27 mouse cellular contexts compared by ENCODE assay signal in genomic region chr5:135975893-135976668, GRCm38 (mm10). TPM values are rescaled to one million over a fixed set of nuclear protein-coding genes. Genes with fewer than 3 reads are reported as not detected.
DNase-seq lines count a peak whose midpoint lies in the region; ATAC-seq and TF ChIP-seq lines count a peak whose summit lies in the region.
"Had no signal": no experiment of that assay in that cellular context is flagged by ENCODE, and none has a peak within 500 bp of the region (broad histone marks: within the 10 kb centered on the region; RNA-seq: fewer than 3 reads in every experiment).

No protein-coding gene starts in this region.

- ATAC-seq in liver, embryonic 14.5 days (ENCODE audit: insufficient read depth), result peak; percentile 52; the same call in 1 of the 2 replicates
- no peak for ATAC-seq in kidney, embryonic 14.5 days (ENCODE audit: low FRiP score, low TSS enrichment)
- ATAC-seq in cerebellum, adult (ENCODE audit: insufficient number of reproducible peaks, low FRiP score, low TSS enrichment), result no peak
- ATAC-seq: forebrain, embryonic 14.5 days; inflammation-experienced regulatory T-cells, adult 6 months had no signal

- 79% methylated on average over 8 of the region's 8 CpGs for WGBS in liver, embryonic 14.5 days (ENCODE audit: insufficient replicate concordance)
- WGBS in kidney, embryonic 14.5 days, result 96% methylated on average over 8 of the region's 8 CpGs

- H3K4me2 ChIP-seq in liver, embryonic 14.5 days (ENCODE audit: low read depth), result no peak overlapping the region
- H3K4me2 ChIP-seq in kidney, embryonic 14.5 days (replicated peaks; ENCODE audit: low read depth, low read length), result no peak overlapping the region
- H3K4me2 ChIP-seq: hindbrain, embryonic 12.5 days had no signal

- DNase-seq in adrenal gland, adult 2 months, result peak; percentile 69
- DNase-seq in adrenal gland, postnatal 25 days, result no peak
- DNase-seq in 416B (ENCODE audit: low read depth) (peak; percentile 54), R1 (ENCODE audit: low read depth, low spot score) (peak; percentile 72)
- DNase-seq in liver, embryonic 14.5 days (ENCODE audit: low read depth in 3 of 3, low spot score in 3 of 3), result peak in 2 of 3 experiments; percentile 50 to 54
- no peak for DNase-seq in layer of hippocampus, adult 8-10 months (ENCODE audit: low spot score in 2 of 2)
- DNase-seq: cerebellum, adult 8-10 months; gastrocnemius, postnatal 14 days; heart, postnatal 10 days; kidney, adult 2 months; kidney, postnatal 36 days; right cerebral cortex, postnatal 25 days; thymus, postnatal 4 days had no signal

- H3K36me3 ChIP-seq in liver, embryonic 14.5 days (replicated peaks; ENCODE audit: control insufficient read depth, insufficient read depth, low read depth), result no peaks in the 10 kb centered on the region
- no peaks in the 10 kb centered on the region for H3K36me3 ChIP-seq in kidney, embryonic 14.5 days (ENCODE audit: control insufficient read depth, insufficient read depth, low read length)
- H3K36me3 ChIP-seq: embryonic facial prominence, embryonic 10.5 days; heart, embryonic 10.5 days; hindbrain, embryonic 12.5 days; midbrain, embryonic 10.5 days had no signal

- no peak for TF ChIP-seq CTCF in liver, embryonic 14.5 days (IDR thresholded peaks at IDR 0.05; ENCODE audit: low read depth)

- no peaks in the 10 kb centered on the region for H3K9me3 ChIP-seq in liver, embryonic 14.5 days (ENCODE audit: control insufficient read depth, low read length)
- no peaks in the 10 kb centered on the region for H3K9me3 ChIP-seq in kidney, embryonic 14.5 days (ENCODE audit: control insufficient read depth, low read length)
- H3K9me3 ChIP-seq: embryonic facial prominence, embryonic 10.5 days; heart, embryonic 10.5 days; hindbrain, embryonic 12.5 days; midbrain, embryonic 10.5 days had no signal

- peaks cover 4 to 8% of the 10 kb centered on the region in 2 experiments for H3K4me1 ChIP-seq in liver, embryonic 14.5 days (replicated peaks; ENCODE audit: control insufficient read depth in 2 of 2, insufficient read depth in 2 of 2, low read length in 1 of 2)
- H3K4me1 ChIP-seq in kidney, embryonic 14.5 days (ENCODE audit: control insufficient read depth, insufficient read depth, low read length), result no peaks in the 10 kb centered on the region
- H3K4me1 ChIP-seq: hindbrain, embryonic 12.5 days had no signal

- H3K4me3 ChIP-seq in liver, embryonic 14.5 days (ENCODE audit: insufficient read depth in 1 of 2, low read depth in 2 of 2, low read length in 2 of 2), result no peak overlapping the region
- no peak overlapping the region for H3K4me3 ChIP-seq in kidney, embryonic 14.5 days (ENCODE audit: low read length)
- H3K4me3 ChIP-seq: embryonic facial prominence, embryonic 10.5 days; erythroblast, embryonic 14.5 days; heart, embryonic 10.5 days; hindbrain, embryonic 12.5 days; midbrain, embryonic 10.5 days had no signal

- H3K27me3 ChIP-seq in liver, embryonic 14.5 days (ENCODE audit: control insufficient read depth, insufficient read depth, low read length), result no peaks in the 10 kb centered on the region
- H3K27me3 ChIP-seq in kidney, embryonic 14.5 days (ENCODE audit: control insufficient read depth, insufficient read depth, low read length), result no peaks in the 10 kb centered on the region
- H3K27me3 ChIP-seq: hindbrain, embryonic 12.5 days had no signal

- peak overlapping the region; percentile 27 for H3K27ac ChIP-seq in liver, embryonic 14.5 days
- no peak overlapping the region for H3K27ac ChIP-seq in kidney, embryonic 14.5 days (ENCODE audit: low read depth, low read length)
- H3K27ac ChIP-seq: embryonic facial prominence, embryonic 10.5 days; heart, embryonic 10.5 days; hindbrain, embryonic 12.5 days; macrophage; midbrain, embryonic 10.5 days had no signal

- no peak for TF ChIP-seq EP300 in liver, embryonic 14.5 days (IDR thresholded peaks at IDR 0.05; ENCODE audit: low read depth)

- H3K9ac ChIP-seq in liver, embryonic 14.5 days (replicated peaks), result no peak overlapping the region
- no peak overlapping the region for H3K9ac ChIP-seq in kidney, embryonic 14.5 days (ENCODE audit: low read depth, low read length)
- H3K9ac ChIP-seq: hindbrain, embryonic 12.5 days had no signal

RNA-seq across cellular contexts. Expression of gene Ssc4d, which starts 1.8 kb away (rescaled TPM):
- total RNA-seq in adrenal gland, adult 2 months (2021), result 1 to 10 TPM; 2.8 to 3.1 TPM
- polyA plus RNA-seq in adrenal gland, adult 2 months (2012; rRNA removed), result 4.3 and 11.1 TPM in 2 replicates
- total RNA-seq in adrenal gland, postnatal 25 days (2021), result 4.3 and 7.9 TPM in 2 replicates
- 2.3 and 2.8 TPM in 2 replicates for polyA plus RNA-seq in liver, embryonic 14.5 days (2012; rRNA removed)
- 1.5 and 2.1 TPM in 2 replicates for polyA plus RNA-seq in liver, embryonic 14.5 days (2014; fragmentation: Nextera tagmentation; extraction: Ambion mirVana)
- polyA plus RNA-seq in kidney, embryonic 14.5 days (2014; fragmentation: Nextera tagmentation; extraction: Ambion mirVana), result 10.2 and 10.3 TPM in 2 replicates
- 1 to 10 TPM in 2 of 4 experiments, under 1 TPM in 2; 0.76 to 1.7 (median 0.99) TPM for total RNA-seq in layer of hippocampus, adult 8-10 months (2022)

RNA-seq across cellular contexts. Expression of gene Zp3, which starts 3.8 kb away (rescaled TPM):
- total RNA-seq in adrenal gland, adult 2 months (2021), result not detected
- polyA plus RNA-seq in adrenal gland, adult 2 months (2012; rRNA removed), result not detected in 2 replicates
- total RNA-seq in adrenal gland, postnatal 25 days (2021), result not detected in 2 replicates
- 0.03 TPM in 1 of 2 replicates, not detected in the other for polyA plus RNA-seq in liver, embryonic 14.5 days (2012; rRNA removed)
- not detected in 2 replicates for polyA plus RNA-seq in liver, embryonic 14.5 days (2014; fragmentation: Nextera tagmentation; extraction: Ambion mirVana)
- polyA plus RNA-seq in kidney, embryonic 14.5 days (2014; fragmentation: Nextera tagmentation; extraction: Ambion mirVana), result 0.29 TPM in 1 of 2 replicates, not detected in the other
- total RNA-seq in layer of hippocampus, adult 8-10 months (2022), result not detected
- total RNA-seq: gastrocnemius, postnatal 14 days; heart, postnatal 10 days; layer of hippocampus, postnatal 14 days; left cerebral cortex, postnatal 14 days had no signal
- polyA plus RNA-seq: embryonic facial prominence, embryonic 10.5 days; erythroblast, embryonic 14.5 days; heart, embryonic 10.5 days; inflammation-experienced regulatory T-cells, adult 6 months; macrophage; midbrain, embryonic 10.5 days; spleen, adult 2 months; stomach, embryonic 14.5 days had no signal

RNA-seq across cellular contexts. Expression of gene Dtx2, which starts 18.5 kb away (rescaled TPM):
- total RNA-seq in adrenal gland, adult 2 months (2021), result 10 to 100 TPM; 13.6 to 19.0 TPM
- polyA plus RNA-seq in adrenal gland, adult 2 months (2012; rRNA removed), result 30.1 and 34.3 TPM in 2 replicates
- 12.4 and 13.4 TPM in 2 replicates for total RNA-seq in adrenal gland, postnatal 25 days (2021)
- 3.4 and 5.0 TPM in 2 replicates for polyA plus RNA-seq in liver, embryonic 14.5 days (2012; rRNA removed)
- polyA plus RNA-seq in liver, embryonic 14.5 days (2014; fragmentation: Nextera tagmentation; extraction: Ambion mirVana), result 5.1 and 5.4 TPM in 2 replicates
- polyA plus RNA-seq in kidney, embryonic 14.5 days (2014; fragmentation: Nextera tagmentation; extraction: Ambion mirVana), result 24.0 and 26.6 TPM in 2 replicates
- 10 to 100 TPM in 2 of 4 experiments, 1 to 10 TPM in 2; 8.3 to 11.1 (median 9.8) TPM for total RNA-seq in layer of hippocampus, adult 8-10 months (2022)

RNA-seq across cellular contexts. Expression of gene Ywhag, which starts 41.7 kb away (rescaled TPM):
- 100 to 1,000 TPM; 563 to 611 TPM for total RNA-seq in adrenal gland, adult 2 months (2021)
- 227 and 268 TPM in 2 replicates for polyA plus RNA-seq in adrenal gland, adult 2 months (2012; rRNA removed)
- total RNA-seq in adrenal gland, postnatal 25 days (2021), result 477 and 524 TPM in 2 replicates
- 21.7 and 25.9 TPM in 2 replicates for polyA plus RNA-seq in liver, embryonic 14.5 days (2012; rRNA removed)
- 26.3 and 30.1 TPM in 2 replicates for polyA plus RNA-seq in liver, embryonic 14.5 days (2014; fragmentation: Nextera tagmentation; extraction: Ambion mirVana)
- 90.2 and 105 TPM in 2 replicates for polyA plus RNA-seq in kidney, embryonic 14.5 days (2014; fragmentation: Nextera tagmentation; extraction: Ambion mirVana)
- total RNA-seq in layer of hippocampus, adult 8-10 months (2022), result 1,000 to 10,000 TPM; 1,040 to 1,170 (median 1,116) TPM

Comparison
In these comparisons a context has a peak if more than half of its experiments do, and no peak if none do; other contexts are left out.
1. DNase-seq: peak in adrenal gland, adult 2 months (single experiment), 416B (single experiment), R1 (single experiment) and liver, embryonic 14.5 days (2 of 3); none in adrenal gland, postnatal 25 days (single experiment) and layer of hippocampus, adult 8-10 months (0 of 2).